Mouse (Mus musculus) CH12.LX (cell line): ENCODE data around the gene Ptbp3. TPM values are rescaled to one million over a fixed set of nuclear protein-coding genes. Genes with fewer than 3 reads are reported as not detected.

Experiments used
- DNase-seq: peaks from one replicate; pipeline ENCODE4 v3.0.0-alpha.2; 2013; ENCODE audit errors: extremely low read depth
- H3K27ac ChIP-seq: 2 replicates; pipeline ENCODE4 v1.5.1; 2012; ENCODE audit warnings: low read depth, mild to moderate bottlenecking, control low read depth, moderate library complexity; ENCODE audit not compliant: insufficient read depth
- H3K27me3 ChIP-seq: replicated peaks from 2 replicates; pipeline ENCODE3; 2012; ENCODE audit warnings: inconsistent platforms
- H3K36me3 ChIP-seq, 2 experiments: replicated peaks in 1 of 2; 2 replicates each; pipeline versions ENCODE3 to v1.6.1; 2012; ENCODE audit warnings: inconsistent platforms in 1 of 2, low read length in 1 of 2, mild to moderate bottlenecking in 1 of 2, mixed read lengths in 1 of 2, moderate library complexity in 1 of 2; ENCODE audit not compliant: control insufficient read depth in 1 of 2, insufficient read depth in 1 of 2
- H3K4me1 ChIP-seq, 2 experiments: 2 replicates each; pipeline ENCODE4 v1.6.1; 2012; ENCODE audit warnings: inconsistent platforms in 1 of 2, moderate library complexity in 1 of 2; ENCODE audit not compliant: insufficient read depth in 2 of 2, control insufficient read depth in 1 of 2
- H3K4me2 ChIP-seq: 2 replicates; pipeline ENCODE4 v1.6.1; 2012; ENCODE audit warnings: low read depth, mild to moderate bottlenecking, control low read depth; ENCODE audit not compliant: poor library complexity, insufficient read depth, severe bottlenecking
- H3K4me3 ChIP-seq, 3 experiments: fragments of 150-350 bp in 1 of 3; sonication (generic) in 1 of 3; replicated peaks in 1 of 3; 2 replicates each; pipeline versions ENCODE3 to v1.5.1; 2011 to 2012; ENCODE audit warnings: low read depth in 2 of 3, low read length in 2 of 3, mild to moderate bottlenecking in 2 of 3, moderate library complexity in 2 of 3, control low read depth in 1 of 3, improper control_type of control experiment in 1 of 3, inconsistent platforms in 1 of 3, mixed read lengths in 1 of 3; ENCODE audit not compliant: poor library complexity in 1 of 3
- H3K79me2 ChIP-seq: replicated peaks from 2 replicates; pipeline ENCODE4 v1.6.1; 2012; ENCODE audit warnings: mild to moderate bottlenecking, moderate library complexity; ENCODE audit not compliant: control insufficient read depth, poor library complexity, insufficient read depth, severe bottlenecking; ENCODE audit errors: extremely low read depth
- H3K9ac ChIP-seq: 2 replicates; pipeline ENCODE4 v1.6.1; 2012; ENCODE audit warnings: low read depth, mild to moderate bottlenecking, control low read depth, moderate library complexity; ENCODE audit not compliant: insufficient read depth
- H3K9me3 ChIP-seq: replicated peaks from 2 replicates; pipeline ENCODE3; 2012; ENCODE audit warnings: low read length, inconsistent platforms, mixed read lengths
- BHLHE40 ChIP-seq: IDR thresholded peaks from 2 replicates; pipeline ENCODE4 v1.6.1; 2011; ENCODE audit warnings: mild to moderate bottlenecking, low read depth, low read length, improper control_type of control experiment
- CHD1 ChIP-seq: IDR thresholded peaks from 2 replicates; pipeline ENCODE4 v1.6.1; 2012; ENCODE audit warnings: low read depth, low read length, improper control_type of control experiment, inconsistent platforms
- CTCF ChIP-seq, 2 experiments: IDR thresholded peaks in 1 of 2; conservative IDR thresholded peaks in 1 of 2; 2 replicates each; pipeline ENCODE4 v1.5.1; 2011 to 2012; ENCODE audit warnings: low read depth in 2 of 2, low read length in 2 of 2, improper control_type of control experiment in 1 of 2, inconsistent platforms in 1 of 2, mild to moderate bottlenecking in 1 of 2, moderate library complexity in 1 of 2
- E2F4 ChIP-seq: IDR thresholded peaks from 2 replicates; pipeline ENCODE4 v1.6.1; 2011; ENCODE audit warnings: low read depth, low read length, improper control_type of control experiment; ENCODE audit not compliant: insufficient replicate concordance
- ELF1 ChIP-seq: IDR thresholded peaks from 2 replicates; pipeline ENCODE4 v1.6.1; 2014; ENCODE audit warnings: low read depth, mild to moderate bottlenecking, inconsistent platforms, low read length, improper control_type of control experiment
- EP300 ChIP-seq: IDR thresholded peaks from 2 replicates; pipeline ENCODE4 v1.6.1; 2011; ENCODE audit warnings: low read length, improper control_type of control experiment
- ETS1 ChIP-seq: conservative IDR thresholded peaks from 2 replicates; pipeline ENCODE4 v1.6.1; 2012; ENCODE audit warnings: low read depth, mild to moderate bottlenecking, inconsistent platforms, low read length, improper control_type of control experiment, moderate library complexity
- GABPA ChIP-seq: IDR thresholded peaks from 2 replicates; pipeline ENCODE4 v1.6.1; 2012; ENCODE audit warnings: low read depth, low read length, improper control_type of control experiment, inconsistent platforms; ENCODE audit not compliant: insufficient replicate concordance
- IRF4 ChIP-seq: IDR thresholded peaks from 2 replicates; pipeline ENCODE4 v1.6.1; 2014; ENCODE audit warnings: low read depth, mild to moderate bottlenecking, inconsistent platforms, low read length, improper control_type of control experiment
- JUN ChIP-seq: IDR thresholded peaks from 2 replicates; pipeline ENCODE4 v1.6.1; 2011; ENCODE audit warnings: low read depth, mild to moderate bottlenecking, low read length, improper control_type of control experiment, moderate library complexity; ENCODE audit not compliant: insufficient read depth
- KAT2A ChIP-seq: IDR thresholded peaks from 2 replicates; pipeline ENCODE4 v1.6.1; 2012; ENCODE audit warnings: low read length, improper control_type of control experiment, inconsistent platforms; ENCODE audit not compliant: insufficient replicate concordance
- MAX ChIP-seq: IDR thresholded peaks from 2 replicates; pipeline ENCODE4 v1.6.1; 2011; ENCODE audit warnings: low read length, improper control_type of control experiment
- MXI1 ChIP-seq: IDR thresholded peaks from 2 replicates; pipeline ENCODE4 v1.6.1; 2011; ENCODE audit warnings: mild to moderate bottlenecking, low read depth, low read length, improper control_type of control experiment
- NRF1 ChIP-seq: IDR thresholded peaks from 2 replicates; pipeline ENCODE4 v1.6.1; 2014; ENCODE audit warnings: low read depth, mild to moderate bottlenecking, inconsistent platforms, low read length, improper control_type of control experiment, moderate library complexity
- PAX5 ChIP-seq: IDR thresholded peaks from 2 replicates; pipeline ENCODE4 v1.6.1; 2012; ENCODE audit warnings: low read length, inconsistent platforms, mixed read lengths
- POLR2AphosphoS2 ChIP-seq: IDR thresholded peaks from 2 replicates; pipeline ENCODE4 v1.6.1; 2011; ENCODE audit warnings: low read depth, low read length, improper control_type of control experiment
- RCOR1 ChIP-seq: conservative IDR thresholded peaks from 2 replicates; pipeline ENCODE4 v1.6.1; 2012; ENCODE audit warnings: low read depth, mild to moderate bottlenecking, inconsistent platforms, low read length, improper control_type of control experiment
- SIN3A ChIP-seq: IDR thresholded peaks from 2 replicates; pipeline ENCODE4 v1.6.1; 2012; ENCODE audit warnings: low read length, improper control_type of control experiment, inconsistent platforms
- SMC3 ChIP-seq: IDR thresholded peaks from 2 replicates; pipeline ENCODE4 v1.6.1; 2011; ENCODE audit warnings: low read depth, low read length, improper control_type of control experiment
- TBP ChIP-seq: conservative IDR thresholded peaks from 2 replicates; pipeline ENCODE4 v1.6.1; 2011; ENCODE audit warnings: low read depth, low read length, improper control_type of control experiment
- TCF12 ChIP-seq: IDR thresholded peaks from 2 replicates; pipeline ENCODE4 v1.6.1; 2014; ENCODE audit warnings: low read depth, mild to moderate bottlenecking, inconsistent platforms, low read length, improper control_type of control experiment
- UBTF ChIP-seq: IDR thresholded peaks from 2 replicates; pipeline ENCODE4 v1.6.1; 2012; ENCODE audit warnings: low read depth, mild to moderate bottlenecking, inconsistent platforms, low read length, improper control_type of control experiment, moderate library complexity
- USF1 ChIP-seq: IDR thresholded peaks from 2 replicates; pipeline ENCODE4 v1.6.1; 2014; ENCODE audit warnings: low read depth, mild to moderate bottlenecking, inconsistent platforms, low read length, improper control_type of control experiment
- USF2 ChIP-seq: conservative IDR thresholded peaks from 2 replicates; pipeline ENCODE4 v1.6.1; 2011; ENCODE audit warnings: low read depth, low read length, improper control_type of control experiment
- ZKSCAN1 ChIP-seq: IDR thresholded peaks from 2 replicates; pipeline ENCODE4 v1.6.1; 2012; ENCODE audit warnings: low read depth, inconsistent platforms, low read length, improper control_type of control experiment, borderline replicate concordance
- ZMIZ1 ChIP-seq: IDR thresholded peaks from 2 replicates; pipeline ENCODE4 v1.6.1; 2012; ENCODE audit warnings: low read depth, mild to moderate bottlenecking, inconsistent platforms, low read length, improper control_type of control experiment
- ZNF384 ChIP-seq: IDR thresholded peaks from 2 replicates; pipeline ENCODE4 v1.6.1; 2012; ENCODE audit warnings: low read depth, low read length, improper control_type of control experiment, inconsistent platforms
- dilution Hi-C: fragments of 300-500 bp; cut with MboI; formaldehyde crosslinking; loops from 2 replicates; pipeline ENCODE4 v1.14.3; 2020; ENCODE audit warnings: low sequenced_read_pairs; ENCODE audit not compliant: extremely low pct_unique_long_range_greater_than_20kb, extremely low pct_ligation_motif_present
- in situ Hi-C: fragments of 300-500 bp; cut with MboI; formaldehyde crosslinking; loops from 3 replicates; pipeline ENCODE4 v1.14.3; 2019; ENCODE audit warnings: low sequenced_read_pairs, low pct_ligation_motif_present, low pct_unique_long_range_greater_than_20kb, mixed read lengths
- polyA plus RNA-seq: library from polyadenylated mRNA; unstranded; fragments of >175 nt; gene quantifications from 2 replicates; pipeline ENCODE4 v1.2.1, GENCODE M21; 2012; ENCODE audit warnings: low read depth; ENCODE audit not compliant: insufficient read length
- total RNA-seq, 2 experiments: library from RNA; depleted of rRNA; stranded (reverse); fragments of 300-350 nt in 1 of 2; fragments of >200 nt in 1 of 2; gene quantifications; 2 replicates each; pipeline ENCODE4 v1.2.3; 2012 to 2014

Ptbp3 gene
- total and polyA plus RNA-seq, 3 experiments = 45.2 to 81.4 (median 48.1) TPM

DNA sequence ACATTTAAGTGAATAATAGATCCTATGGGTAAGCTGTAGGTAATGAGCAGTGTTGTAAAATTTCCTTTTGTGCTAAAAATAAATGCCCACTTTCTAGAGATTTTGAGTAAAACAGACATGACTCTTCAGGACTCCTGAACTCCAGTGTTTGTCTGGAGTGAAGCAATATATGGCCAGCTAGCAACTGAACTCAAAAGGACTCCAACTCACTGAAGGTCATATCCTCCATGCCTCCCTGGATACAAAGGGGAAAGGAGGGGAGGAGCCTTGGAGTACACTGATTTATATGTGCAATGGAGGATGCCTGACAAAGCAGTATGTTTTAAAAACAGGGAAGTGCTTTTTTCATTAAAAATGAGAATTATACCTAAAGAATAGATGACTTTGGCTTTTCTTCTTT, 77.9 kb downstream of the Ptbp3 start:
- no peaks in the 10 kb centered on the region for H3K27me3 ChIP-seq
- H3K79me2 ChIP-seq = no peaks in the 10 kb centered on the region
- no peak overlapping the region for H3K9ac ChIP-seq
- dilution Hi-C loops = no loop called here
- no peak overlapping the region for H3K27ac ChIP-seq
- no peak overlapping the region for H3K4me2 ChIP-seq
- TF ChIP-seq USF1 (no peak), SIN3A (no peak), TBP (no peak), GABPA (no peak), MXI1 (no peak), POLR2AphosphoS2 (no peak), NRF1 (no peak), E2F4 (no peak), TCF12 (no peak), JUN (no peak), MAX (no peak), BHLHE40 (no peak)
- in situ Hi-C loops = no loop called here
- H3K4me3 ChIP-seq = no peak overlapping the region
- peaks cover 0 to 10% of the 10 kb centered on the region in 2 experiments; a peak in 1 of 4 replicates for H3K4me1 ChIP-seq
- peaks cover 5 to 26% of the 10 kb centered on the region in 2 experiments for H3K36me3 ChIP-seq
- DNase-seq = no peak
- H3K9me3 ChIP-seq = no peaks in the 10 kb centered on the region

DNA sequence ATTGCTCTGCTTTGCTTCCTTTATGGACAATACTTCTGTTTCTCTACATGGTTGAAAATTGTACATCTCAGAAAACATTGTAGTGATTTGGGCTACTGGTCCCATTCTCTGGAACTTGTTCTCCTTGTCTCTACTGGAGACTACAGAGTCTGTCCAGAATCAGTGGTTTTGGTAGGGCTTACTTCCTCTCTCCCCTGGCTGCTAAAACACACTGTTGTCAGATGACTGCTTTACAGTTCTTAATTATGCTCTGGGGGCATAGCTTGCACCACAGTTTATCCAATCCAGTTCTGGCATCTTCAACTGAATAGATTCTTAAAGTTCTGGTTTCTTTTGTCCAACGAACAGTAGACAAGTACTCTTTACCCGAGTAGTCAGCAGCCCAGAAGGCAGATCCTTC, 83.7 kb downstream of the Ptbp3 start:
- Histone ChIP-seq H3K9me3 (no peaks in the 10 kb centered on the region), H3K27me3 (no peaks in the 10 kb centered on the region), H3K4me2 (no peak overlapping the region), H3K36me3 (peaks cover 0 to 3% of the 10 kb centered on the region in 2 experiments), H3K4me1 (peaks cover 0 to 9% of the 10 kb centered on the region in 2 experiments; a peak in 2 of 4 replicates), H3K9ac (no peak overlapping the region), H3K79me2 (no peaks in the 10 kb centered on the region), H3K4me3 (no peak overlapping the region), H3K27ac (no peak overlapping the region)
- DNase-seq = peak; percentile 7
- dilution Hi-C loops = no loop called here
- TF ChIP-seq POLR2AphosphoS2 (no peak), USF2 (no peak), SMC3 (no peak), EP300 (no peak), ZMIZ1 (no peak), ZKSCAN1 (no peak), ETS1 (no peak), UBTF (no peak), IRF4 (no peak), BHLHE40 (no peak), MAX (no peak), MXI1 (no peak), KAT2A (no peak), PAX5 (no peak), ELF1 (no peak), RCOR1 (no peak), ZNF384 (no peak), CTCF (conservative IDR thresholded peaks at IDR 0.05 in 1 of 2, IDR thresholded peaks at IDR 0.05 in 1 of 2; ENCODE audit: low read depth in 2 of 2, low read length in 2 of 2) (no peak), CHD1 (no peak)
- in situ Hi-C loops = no loop called here
